ENCODE assay signal across 15 mouse cellular contexts in genomic region chr17:5261131-5261651, GRCm38 (mm10).
DNase-seq lines count a peak whose midpoint lies in the region; ATAC-seq and TF ChIP-seq lines count a peak whose summit lies in the region.
"Had no signal": no experiment of that assay in that cellular context is flagged by ENCODE, and none has a peak within 500 bp of the region (broad histone marks: within the 10 kb centered on the region; RNA-seq: fewer than 3 reads in every experiment).

No protein-coding gene starts in this region.

- peak overlapping the region; percentile 27 for H3K27ac ChIP-seq in bone marrow macrophage, adult 2 months (ENCODE audit: insufficient read depth, low read depth, low read length)
- H3K27ac ChIP-seq: hindbrain, embryonic 14.5 days; liver, embryonic 14.5 days had no signal

- peak; percentile 58 to 59 for DNase-seq in layer of hippocampus, adult 8-10 months (ENCODE audit: low spot score in 2 of 2)
- DNase-seq in layer of hippocampus, adult 9-10 months (ENCODE audit: low spot score) = no peak
- DNase-seq in Muller cell, postnatal 12 days (ENCODE audit: inconsistent ontology term) = peak; percentile 61
- DNase-seq in lung, postnatal 14 days = peak; percentile 34
- no peak for DNase-seq in gastrocnemius, postnatal 14 days
- DNase-seq: adrenal gland, postnatal 25 days; cerebellum, adult 11-12 months; embryo, embryonic 11 days; gastrocnemius, adult 2 months; midbrain, embryonic 14.5 days had no signal

- no peak overlapping the region for H3K4me3 ChIP-seq in bone marrow macrophage, adult 2 months (ENCODE audit: insufficient read depth, low read length)
- H3K4me3 ChIP-seq: erythroblast, embryonic 14.5 days had no signal

- no peak; the same call in 1 of the 2 replicates for ATAC-seq in megakaryocyte progenitor cell, adult 5-6 weeks (replicated peaks; ENCODE audit: poor library complexity)

- no peak for TF ChIP-seq CTCF in bone marrow macrophage, adult 2 months (IDR thresholded peaks at IDR 0.05; ENCODE audit: low read depth, low read length)

- H3K4me1 ChIP-seq in bone marrow macrophage, adult 2 months (ENCODE audit: control insufficient read depth, insufficient read depth, low read length) = peaks cover 67% of the 10 kb centered on the region

- intact Hi-C loops in gastrocnemius, postnatal 14 days (cut with DNase I; ENCODE audit: low total_unique reads) = loop anchor here (10.0 kb wide), 1 partner anchor 134 kb away; no protein-coding TSS in a partner anchor

- TF ChIP-seq POLR2A in bone marrow macrophage, adult 2 months (IDR thresholded peaks at IDR 0.05; ENCODE audit: borderline replicate concordance, low read depth, low read length) = no peak

Comparison
In these comparisons a context has a peak if more than half of its experiments do, and no peak if none do; other contexts are left out.
1. DNase-seq: peak in layer of hippocampus, adult 8-10 months (2 of 2), Muller cell, postnatal 12 days (single experiment) and lung, postnatal 14 days (single experiment); none in layer of hippocampus, adult 9-10 months (single experiment) and gastrocnemius, postnatal 14 days (single experiment).